Mouse (Mus musculus) cerebellum, adult 2 months (tissue): Measurements from ENCODE around the gene Arid1b.

Experiments
- CTCF ChIP-seq: fragments of 200-500 bp; IDR thresholded peaks from 2 replicates; pipeline ENCODE4 v1.5.1; 2011; ENCODE audit warnings: low read depth, mild to moderate bottlenecking, control low read depth, low read length, moderate library complexity, borderline replicate concordance; ENCODE audit not compliant: insufficient read depth
- POLR2A ChIP-seq: fragments of 200-500 bp; IDR thresholded peaks from 2 replicates; pipeline ENCODE4 v1.6.1; 2011; ENCODE audit warnings: low read length, control low read depth, borderline replicate concordance; ENCODE audit not compliant: insufficient read depth

DNA sequence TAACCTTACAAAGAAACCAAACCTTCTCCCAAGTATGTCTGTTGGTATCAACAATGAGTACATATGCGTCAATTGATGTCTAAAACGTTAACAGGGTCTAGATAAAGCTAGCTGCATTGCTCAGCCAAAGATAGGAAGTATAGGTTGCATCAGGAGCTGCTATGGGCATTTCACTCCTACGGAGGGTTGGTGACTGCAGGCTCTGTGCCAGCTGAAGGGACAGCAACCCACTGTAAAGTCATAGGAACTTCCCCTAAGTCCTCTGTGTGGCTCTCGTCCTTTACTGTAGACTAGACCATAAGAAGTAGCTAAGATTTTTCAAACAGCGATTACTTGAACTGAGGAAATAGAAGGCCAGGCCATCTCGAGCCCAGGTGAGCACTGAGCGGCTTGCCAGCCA lies 316.9 kb downstream of the Arid1b start:
- no peak for TF ChIP-seq CTCF
- TF ChIP-seq POLR2A = no peak
